ENCODE assay signal across 8 mouse cellular contexts in the genomic region with DNA sequence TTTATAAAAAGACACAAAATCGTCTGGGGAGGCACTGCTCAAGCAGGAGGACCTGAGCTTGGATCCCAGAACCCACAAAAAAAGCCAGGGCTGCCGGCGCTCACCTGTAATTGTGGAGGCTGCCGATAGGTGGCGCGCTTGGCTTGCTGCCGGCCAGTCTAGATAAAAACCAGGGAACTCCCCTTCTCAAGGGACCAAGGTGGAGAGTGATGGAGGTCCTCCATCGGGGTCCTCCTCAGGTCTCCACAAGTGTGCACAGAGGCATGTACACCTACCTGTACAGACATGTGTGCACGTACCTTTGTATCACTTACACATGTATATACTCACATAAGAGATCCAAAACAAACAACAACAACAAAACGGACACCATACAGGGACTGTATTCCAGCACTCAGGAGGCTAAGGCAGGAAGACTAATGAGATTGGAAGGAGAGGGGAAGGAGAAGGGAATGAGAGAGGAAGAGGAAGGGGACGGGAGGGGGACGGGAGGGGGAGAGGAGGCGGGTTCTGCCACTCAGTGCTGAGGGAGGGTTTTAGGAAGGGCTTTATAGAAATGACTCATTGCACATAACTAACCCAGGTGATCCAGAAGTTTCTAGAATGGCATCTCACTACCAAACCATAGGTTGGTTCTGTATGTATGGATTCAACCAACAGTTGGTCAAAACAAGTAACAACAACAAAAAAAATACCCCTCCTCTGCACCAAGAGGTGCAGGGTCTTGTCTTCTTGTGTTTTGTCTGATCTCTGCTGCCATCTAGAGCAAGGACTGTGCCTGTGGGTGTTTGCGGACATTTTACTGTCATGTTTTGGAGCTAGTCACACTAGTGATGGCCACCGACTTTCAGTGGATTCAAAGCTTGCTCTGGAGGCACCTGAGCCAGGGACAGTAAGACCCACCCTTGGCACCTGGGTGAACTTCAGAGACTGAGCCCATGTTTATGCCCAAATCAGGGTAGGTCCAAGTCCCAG. TPM values are rescaled to one million over a fixed set of nuclear protein-coding genes. Genes with fewer than 3 reads are reported as not detected.
DNase-seq lines count a peak whose midpoint lies in the region; ATAC-seq and TF ChIP-seq lines count a peak whose summit lies in the region.

No protein-coding gene starts in this region.

- no peak overlapping the region for H3K4me3 ChIP-seq in kidney, postnatal 0 days (replicated peaks; ENCODE audit: low read depth, low read length)
- H3K4me3 ChIP-seq in liver, postnatal 0 days (ENCODE audit: low read depth, low read length) = no peak overlapping the region

- H3K9me3 ChIP-seq in kidney, postnatal 0 days (replicated peaks; ENCODE audit: low read length) = no peaks in the 10 kb centered on the region
- H3K9me3 ChIP-seq in liver, postnatal 0 days (ENCODE audit: low read length) = no peaks in the 10 kb centered on the region

- DNase-seq in 3T3-L1 (ENCODE audit: low read depth, low spot score) (peak; percentile 57), MN1 (ENCODE audit: low spot score) (peak; percentile 24)
- peak; percentile 63 for DNase-seq in cerebellum, adult 9-11 months
- peak; percentile 33 for DNase-seq in gastrocnemius, postnatal 25 days
- peak; percentile 53 for DNase-seq in kidney, postnatal 0 days (ENCODE audit: low spot score)
- peak; percentile 73 for DNase-seq in liver, postnatal 0 days
- DNase-seq in retina, postnatal 7 days (ENCODE audit: low read depth, low spot score) = peak; percentile 16
- DNase-seq in thymus, postnatal 4 days = peak; percentile 82

- no peak for TF ChIP-seq EP300 in liver, postnatal 0 days (IDR thresholded peaks at IDR 0.05; ENCODE audit: low read depth)

- ATAC-seq in kidney, postnatal 0 days (replicated peaks; ENCODE audit: low FRiP score, low read depth) = no peak
- no peak for ATAC-seq in liver, postnatal 0 days

- H3K27ac ChIP-seq in kidney, postnatal 0 days = no peak overlapping the region
- no peak overlapping the region for H3K27ac ChIP-seq in liver, postnatal 0 days (ENCODE audit: low read depth)

- no peak overlapping the region for H3K9ac ChIP-seq in kidney, postnatal 0 days (ENCODE audit: low read depth, low read length)
- H3K9ac ChIP-seq in liver, postnatal 0 days (replicated peaks) = no peak overlapping the region

- no peaks in the 10 kb centered on the region for H3K4me1 ChIP-seq in kidney, postnatal 0 days (replicated peaks; ENCODE audit: insufficient read depth, low read length)
- no peaks in the 10 kb centered on the region for H3K4me1 ChIP-seq in liver, postnatal 0 days (ENCODE audit: insufficient read depth)

- TF ChIP-seq CTCF in kidney, postnatal 0 days (IDR thresholded peaks at IDR 0.05; ENCODE audit: low read depth) = peak; percentile 75
- TF ChIP-seq CTCF in liver, postnatal 0 days (IDR thresholded peaks at IDR 0.05; ENCODE audit: low read depth) = peak; percentile 89

- H3K27me3 ChIP-seq in kidney, postnatal 0 days (ENCODE audit: insufficient read depth, low read length) = no peaks in the 10 kb centered on the region
- no peaks in the 10 kb centered on the region for H3K27me3 ChIP-seq in liver, postnatal 0 days (ENCODE audit: insufficient read depth, low read length)

- no peaks in the 10 kb centered on the region for H3K36me3 ChIP-seq in kidney, postnatal 0 days (ENCODE audit: insufficient read depth, low read length)
- H3K36me3 ChIP-seq in liver, postnatal 0 days (replicated peaks; ENCODE audit: insufficient read depth, low read length) = no peaks in the 10 kb centered on the region

- 40% methylated on average over 15 of the region's 15 CpGs for WGBS in kidney, postnatal 0 days
- 26% methylated on average over 15 of the region's 15 CpGs for WGBS in liver, postnatal 0 days (ENCODE audit: insufficient replicate concordance)

- 0 out of 2 replicates have a peak overlapping the region, but pooled peaks have one; percentile 8 for H3K4me2 ChIP-seq in kidney, postnatal 0 days (ENCODE audit: low read length)
- 0 out of 2 replicates have a peak overlapping the region, but pooled peaks have one; percentile 27 for H3K4me2 ChIP-seq in liver, postnatal 0 days (ENCODE audit: low read depth, low read length)

RNA-seq across cellular contexts. Expression of a gene that starts 10.3 kb away (rescaled TPM):
- total RNA-seq in gastrocnemius, postnatal 25 days (2021) = under 1 TPM in 1 of 2 experiments, not detected in 1; 0.18 TPM
- polyA plus RNA-seq in kidney, postnatal 0 days (2015; fragmentation: Nextera tagmentation; extraction: Ambion mirVana) = not detected in 2 replicates
- not detected in 2 replicates for polyA plus RNA-seq in liver, postnatal 0 days (2015; fragmentation: Nextera tagmentation; extraction: Ambion mirVana)

Comparison
In these comparisons a context has a peak if more than half of its experiments do, and no peak if none do; other contexts are left out.
1. DNase-seq: peak in every context shown above with its lines; median percentile 82 in thymus, postnatal 4 days; 73 in liver, postnatal 0 days; 63 in cerebellum, adult 9-11 months; 57 in 3T3-L1; 53 in kidney, postnatal 0 days; 33 in gastrocnemius, postnatal 25 days; 24 in MN1; 16 in retina, postnatal 7 days.